Mouse (Mus musculus): ENCODE measurements around the gene Olfr222. TPM values are rescaled to one million over a fixed set of nuclear protein-coding genes. Genes with fewer than 3 reads are reported as not detected.

The Olfr222 gene
- polyA plus RNA-seq, 1 experiment from 2014 or later, result not detected

GRCm38 (mm10) chr11:59530870-59531535, 45.0 kb downstream of the Olfr222 start:
- H3K4me2 ChIP-seq (ENCODE audit: low read depth, low read length), result no peak overlapping the region
- ATAC-seq (ENCODE audit: low read depth), result no peak
- no peak overlapping the region for H3K4me3 ChIP-seq (ENCODE audit: low read length)
- H3K27me3 ChIP-seq (ENCODE audit: control insufficient read depth, insufficient read depth, low read depth, low read length), result no peaks in the 10 kb centered on the region
- no peak overlapping the region for H3K9ac ChIP-seq (ENCODE audit: low read length)
- no peaks in the 10 kb centered on the region for H3K4me1 ChIP-seq (replicated peaks; ENCODE audit: control insufficient read depth, insufficient read depth, low read length)
- no peaks in the 10 kb centered on the region for H3K9me3 ChIP-seq (ENCODE audit: control insufficient read depth, low read length)
- H3K27ac ChIP-seq (ENCODE audit: low read length), result no peak overlapping the region
- 53% methylated on average over 6 of the region's 6 CpGs for WGBS
- H3K36me3 ChIP-seq (ENCODE audit: control insufficient read depth, insufficient read depth, low read length), result no peaks in the 10 kb centered on the region

- H3K36me3 ChIP-seq (ENCODE audit: control insufficient read depth, insufficient read depth, low read length), result no peaks in the 10 kb centered on the region
- H3K9me3 ChIP-seq (ENCODE audit: control insufficient read depth, low read length), result no peaks in the 10 kb centered on the region
- no peak overlapping the region for H3K4me3 ChIP-seq (ENCODE audit: low read length)
- no peak overlapping the region for H3K4me2 ChIP-seq (ENCODE audit: low read depth, low read length)
- no peak overlapping the region for H3K9ac ChIP-seq (ENCODE audit: low read length)
- ATAC-seq (ENCODE audit: low read depth), result no peak
- WGBS, result 56% methylated on average over 5 of the region's 5 CpGs
- no peaks in the 10 kb centered on the region for H3K27me3 ChIP-seq (ENCODE audit: control insufficient read depth, insufficient read depth, low read depth, low read length)
- no peaks in the 10 kb centered on the region for H3K4me1 ChIP-seq (replicated peaks; ENCODE audit: control insufficient read depth, insufficient read depth, low read length)
- H3K27ac ChIP-seq (ENCODE audit: low read length), result no peak overlapping the region
Observed at GRCm38 (mm10) chr11:59530221-59530620, 45.8 kb downstream of the Olfr222 start.

GRCm38 (mm10) chr11:59526472-59527080, 49.5 kb downstream of the Olfr222 start, which contains the start of gene Zkscan17:
Gene Zkscan17, minus strand, starts transcription at chr11:59526751.
- WGBS, result 61% methylated on average over 7 of the region's 8 CpGs
- Histone ChIP-seq H3K36me3 (ENCODE audit: control insufficient read depth, insufficient read depth, low read length) (no peaks in the 10 kb centered on the region), H3K9ac (ENCODE audit: low read length) (no peak within 1 kb of the TSS), H3K4me3 (ENCODE audit: low read length) (no peak within 1 kb of the TSS), H3K4me2 (ENCODE audit: low read depth, low read length) (no peak within 1 kb of the TSS), H3K4me1 (replicated peaks; ENCODE audit: control insufficient read depth, insufficient read depth, low read length) (no peaks in the 10 kb centered on the region), H3K9me3 (ENCODE audit: control insufficient read depth, low read length) (no peaks in the 10 kb centered on the region), H3K27ac (ENCODE audit: low read length) (no peak within 1 kb of the TSS), H3K27me3 (ENCODE audit: control insufficient read depth, insufficient read depth, low read depth, low read length) (no peaks in the 10 kb centered on the region)
- ATAC-seq (ENCODE audit: low read depth), result no peak

- H3K36me3 ChIP-seq (ENCODE audit: control insufficient read depth, insufficient read depth, low read length), result no peaks in the 10 kb centered on the region
- H3K9me3 ChIP-seq (ENCODE audit: control insufficient read depth, low read length), result no peaks in the 10 kb centered on the region
- no peaks in the 10 kb centered on the region for H3K4me1 ChIP-seq (replicated peaks; ENCODE audit: control insufficient read depth, insufficient read depth, low read length)
- ATAC-seq (ENCODE audit: low read depth), result peak; percentile 52; the same call in 1 of the 2 replicates
- no peak overlapping the region for H3K4me2 ChIP-seq (ENCODE audit: low read depth, low read length)
- H3K27me3 ChIP-seq (ENCODE audit: control insufficient read depth, insufficient read depth, low read depth, low read length), result no peaks in the 10 kb centered on the region
- H3K27ac ChIP-seq (ENCODE audit: low read length), result no peak overlapping the region
- no peak overlapping the region for H3K4me3 ChIP-seq (ENCODE audit: low read length)
- H3K9ac ChIP-seq (ENCODE audit: low read length), result no peak overlapping the region
- WGBS, result 4% methylated on average over 10 of the region's 10 CpGs
Observed at GRCm38 (mm10) chr11:59525237-59525636, 50.8 kb downstream of the Olfr222 start.

GRCm38 (mm10) chr11:59524150-59524549, 51.9 kb downstream of the Olfr222 start:
- H3K9ac ChIP-seq (ENCODE audit: low read length), result no peak overlapping the region
- ATAC-seq (ENCODE audit: low read depth), result no peak
- 93% methylated on average over 2 of the region's 2 CpGs for WGBS

More at GRCm38 (mm10) chr11:59524150-59524549, 51.9 kb downstream of the Olfr222 start:
- H3K27me3 ChIP-seq (ENCODE audit: control insufficient read depth, insufficient read depth, low read depth, low read length), result no peaks in the 10 kb centered on the region
- no peaks in the 10 kb centered on the region for H3K36me3 ChIP-seq (ENCODE audit: control insufficient read depth, insufficient read depth, low read length)
- H3K9me3 ChIP-seq (ENCODE audit: control insufficient read depth, low read length), result no peaks in the 10 kb centered on the region
- no peak overlapping the region for H3K27ac ChIP-seq (ENCODE audit: low read length)
- no peak overlapping the region for H3K4me3 ChIP-seq (ENCODE audit: low read length)
- H3K4me1 ChIP-seq (replicated peaks; ENCODE audit: control insufficient read depth, insufficient read depth, low read length), result no peaks in the 10 kb centered on the region
- H3K4me2 ChIP-seq (ENCODE audit: low read depth, low read length), result no peak overlapping the region

Other genes starting within 250 kb of the Olfr222 start
- not detected in 2 replicates for gene Prss38, start 200.6 kb downstream of the Olfr222 start, polyA plus RNA-seq (2015; fragmentation: Nextera tagmentation; extraction: Ambion mirVana)
- 9.8 and 10.3 TPM in 2 replicates for gene Jmjd4, start 126.2 kb downstream of the Olfr222 start, polyA plus RNA-seq (2015; fragmentation: Nextera tagmentation; extraction: Ambion mirVana)
- 92.9 and 94.0 TPM in 2 replicates for gene Snap47, start 125.0 kb downstream of the Olfr222 start, polyA plus RNA-seq (2015; fragmentation: Nextera tagmentation; extraction: Ambion mirVana)
- 7.8 and 10.0 TPM in 2 replicates for gene Zfp867, start 103.8 kb downstream of the Olfr222 start, polyA plus RNA-seq (2015; fragmentation: Nextera tagmentation; extraction: Ambion mirVana)
- gene Zkscan17, start 49.5 kb downstream of the Olfr222 start, polyA plus RNA-seq (2015; fragmentation: Nextera tagmentation; extraction: Ambion mirVana), result 24.5 and 25.2 TPM in 2 replicates
- gene Nlrp3, start 34.7 kb downstream of the Olfr222 start, polyA plus RNA-seq (2015; fragmentation: Nextera tagmentation; extraction: Ambion mirVana), result 0.31 and 0.54 TPM in 2 replicates
- gene Olfr223, start 17.1 kb upstream of the Olfr222 start, polyA plus RNA-seq (2015; fragmentation: Nextera tagmentation; extraction: Ambion mirVana), result not detected in 2 replicates
- gene Mprip, start 85.1 kb upstream of the Olfr222 start, polyA plus RNA-seq (2015; fragmentation: Nextera tagmentation; extraction: Ambion mirVana), result 52.9 and 59.0 TPM in 2 replicates
- gene Pld6, start 211.4 kb upstream of the Olfr222 start, polyA plus RNA-seq (2015; fragmentation: Nextera tagmentation; extraction: Ambion mirVana), result 7.9 and 10.3 TPM in 2 replicates
- gene Flcn, start 233.8 kb upstream of the Olfr222 start, polyA plus RNA-seq (2015; fragmentation: Nextera tagmentation; extraction: Ambion mirVana), result 28.1 and 32.1 TPM in 2 replicates

Measured in lung, embryonic 16.5 days (tissue).